Mouse (Mus musculus): ENCODE results near the gene Dock2.

DNA sequence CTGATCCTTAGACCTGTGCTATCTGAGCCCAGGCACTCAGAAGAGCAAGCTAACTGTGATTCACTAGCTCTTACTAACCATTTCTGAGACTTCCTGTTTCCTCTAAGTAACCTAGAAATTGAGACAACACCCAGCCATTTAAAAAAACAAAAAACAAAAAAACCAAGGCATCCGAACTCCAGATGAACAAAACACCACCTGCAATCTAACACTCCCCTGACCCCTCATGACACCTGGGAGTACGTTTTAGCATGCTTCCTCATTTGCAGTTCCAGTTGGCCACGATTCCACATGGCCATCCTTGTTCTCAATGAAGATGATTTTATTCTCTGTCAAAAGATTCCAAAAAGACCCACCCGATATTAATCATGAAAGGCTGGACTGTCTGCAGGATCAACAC, 13.0 kb downstream of the Dock2 start:
- TF ChIP-seq CTCF (conservative IDR thresholded peaks at IDR 0.05 in 1 of 2, IDR thresholded peaks at IDR 0.05 in 1 of 2; ENCODE audit: low read depth in 2 of 2, low read length in 2 of 2) (no peak), ZKSCAN1 (IDR thresholded peaks at IDR 0.05; ENCODE audit: borderline replicate concordance, low read depth, low read length) (no peak), BHLHE40 (IDR thresholded peaks at IDR 0.05; ENCODE audit: low read depth, low read length) (no peak), POLR2A (IDR thresholded peaks at IDR 0.05; ENCODE audit: low read depth, low read length) (no peak), GABPA (IDR thresholded peaks at IDR 0.05; ENCODE audit: insufficient replicate concordance, low read depth, low read length) (no peak), MAFK (IDR thresholded peaks at IDR 0.05; ENCODE audit: insufficient replicate concordance, low read length) (no peak), TBP (conservative IDR thresholded peaks at IDR 0.05; ENCODE audit: low read depth, low read length) (no peak)
